Mouse (Mus musculus) ovary, adult 10 weeks (tissue): ENCODE data around the gene Atp6v1g3. TPM values are rescaled to one million over a fixed set of nuclear protein-coding genes. Genes with fewer than 3 reads are reported as not detected.

Experiments
- polyA plus RNA-seq: library from polyadenylated mRNA; stranded (reverse); fragments of 350-450 nt; fragmentation: Illumina TruSeq; extraction: RNeasy Lipid Tissue Mini Kit (QIAGEN cat#74804); gene quantifications from one replicate; pipeline ENCODE4 v1.2.3, GENCODE M21; 2014

Gene Atp6v1g3
- not detected for polyA plus RNA-seq

DNA sequence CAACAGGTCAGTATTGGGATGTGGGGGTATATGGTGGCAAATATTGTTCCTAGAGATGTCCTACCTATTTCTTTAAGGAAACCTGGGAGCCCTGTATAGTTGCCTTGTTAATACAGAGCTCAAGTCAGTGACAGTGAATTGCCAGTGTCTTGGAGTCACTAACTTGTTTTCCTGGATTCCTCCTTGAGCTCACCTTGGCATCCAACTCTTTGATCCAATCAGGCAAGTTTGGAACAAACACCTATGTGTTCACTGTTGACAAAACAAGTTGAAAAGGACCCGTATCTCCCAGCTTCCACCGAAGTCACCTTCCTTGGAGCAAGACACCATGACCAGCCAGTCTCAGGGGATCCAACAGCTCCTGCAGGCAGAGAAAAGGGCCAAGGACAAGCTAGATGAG lies at the start of gene Atp6v1g3:
Atp6v1g3 (plus strand) TSS at position 301 of the 400 bp plus-strand sequence.

Other genes with a start within 250 kb of the Atp6v1g3 start
- 24.5 TPM for gene Ptprc, start 98.0 kb upstream of the Atp6v1g3 start, polyA plus RNA-seq